Mouse (Mus musculus): ENCODE data around the gene Slc16a12.

- TF ChIP-seq CTCF (IDR thresholded peaks at IDR 0.05; ENCODE audit: low read depth) (no peak), EP300 (IDR thresholded peaks at IDR 0.05; ENCODE audit: low read depth) (no peak)
Measured at GRCm38 (mm10) chr19:34642616-34643015, 104.5 kb downstream of the Slc16a12 start.

Measured in heart, postnatal 0 days (tissue).